Mouse (Mus musculus): ENCODE measurements around the gene Xkr7. TPM values are rescaled to one million over a fixed set of nuclear protein-coding genes. Genes with fewer than 3 reads are reported as not detected.

The Xkr7 gene
- total and polyA plus RNA-seq, 2 experiments: not detected

DNA sequence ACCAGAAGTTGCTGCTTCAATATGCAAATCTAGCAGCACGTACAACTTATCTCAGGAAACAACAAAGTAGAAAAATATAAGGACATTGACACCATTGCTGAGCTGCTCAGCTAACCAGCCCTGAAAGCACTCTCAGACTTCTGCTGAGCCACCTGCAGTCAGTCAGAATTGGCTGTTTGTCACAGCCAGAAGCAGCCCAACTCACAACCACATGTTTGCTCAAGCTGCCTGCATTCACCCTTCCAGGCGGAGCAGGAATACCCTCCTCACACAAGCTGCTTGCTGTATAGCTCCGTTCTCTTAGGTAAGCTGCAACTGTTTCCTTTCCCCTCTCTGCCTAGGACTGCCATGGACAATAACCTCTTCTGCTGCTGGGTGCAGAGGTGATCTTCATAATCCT, 31.7 kb downstream of the Xkr7 start:
- 67% methylated on average over 3 of the region's 3 CpGs for WGBS
- Histone ChIP-seq H3K9ac (ENCODE audit: low read depth, low read length) (no peak overlapping the region), H3K36me3 (ENCODE audit: control insufficient read depth, insufficient read depth, low read length) (no peaks in the 10 kb centered on the region), H3K4me3 (ENCODE audit: insufficient read depth, low read depth, low read length) (no peak overlapping the region), H3K4me1 (ENCODE audit: control insufficient read depth, insufficient read depth, low read length) (no peaks in the 10 kb centered on the region), H3K79me2 (ENCODE audit: control insufficient read depth, insufficient read depth, low read length) (no peaks in the 10 kb centered on the region), H3K27me3 (ENCODE audit: control insufficient read depth, insufficient read depth, low read length) (no peaks in the 10 kb centered on the region), H3K27ac (replicated peaks; ENCODE audit: insufficient read depth, low read depth, low read length) (no peak overlapping the region)
- TF ChIP-seq POLR2A (IDR thresholded peaks at IDR 0.05; ENCODE audit: extremely low read depth, insufficient read depth, low read length) (no peak), CTCF (IDR thresholded peaks at IDR 0.05; ENCODE audit: low read depth, low read length) (no peak)
- no peak for DNase-seq (ENCODE audit: extremely low read depth, low read depth, low spot score)

DNA sequence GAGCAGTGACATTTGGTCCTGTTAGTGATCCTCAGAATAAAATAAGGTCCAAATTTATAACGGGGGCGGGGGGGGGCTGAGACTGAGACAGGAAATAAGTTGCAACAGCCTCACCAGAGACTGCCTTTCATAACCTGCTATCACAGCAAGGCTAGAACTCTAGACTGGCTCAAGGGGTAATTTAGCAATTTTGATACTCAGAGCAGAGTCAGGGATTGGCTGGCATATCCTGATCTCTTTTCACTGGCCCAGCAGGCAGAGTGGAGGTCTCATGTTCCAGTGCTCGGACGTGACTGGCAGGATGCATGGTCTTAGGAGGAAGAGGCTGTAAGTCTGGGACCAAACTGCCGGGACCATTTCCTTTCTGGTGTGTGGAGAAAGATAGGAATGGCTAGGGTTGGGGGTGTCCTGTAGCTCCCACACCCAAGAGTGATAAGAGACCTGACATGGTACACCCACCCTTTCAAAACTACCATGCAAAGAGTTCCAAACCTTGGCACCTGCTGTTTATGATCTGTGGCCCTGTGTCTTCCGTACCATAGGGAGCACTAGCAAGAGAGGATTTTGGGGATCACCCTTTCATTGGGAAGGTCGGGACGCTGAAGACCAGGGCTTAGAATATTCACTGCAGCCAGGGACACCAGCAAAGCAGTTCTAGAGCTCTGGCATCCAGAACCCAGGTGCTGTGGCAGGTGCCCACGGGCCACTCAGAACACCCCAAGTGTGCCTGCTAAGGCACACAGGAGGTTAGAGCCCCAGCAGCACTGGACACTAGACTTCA, 32.7 kb downstream of the Xkr7 start:
- no peaks in the 10 kb centered on the region for H3K36me3 ChIP-seq (ENCODE audit: control insufficient read depth, insufficient read depth, low read length)
- WGBS: 70% methylated on average over 9 of the region's 9 CpGs
- H3K27ac ChIP-seq (replicated peaks; ENCODE audit: insufficient read depth, low read depth, low read length): 0 out of 2 replicates have a peak overlapping the region, but pooled peaks have one; percentile 35
- TF ChIP-seq CTCF (IDR thresholded peaks at IDR 0.05; ENCODE audit: low read depth, low read length): no peak
- no peak for TF ChIP-seq POLR2A (IDR thresholded peaks at IDR 0.05; ENCODE audit: extremely low read depth, insufficient read depth, low read length)
- DNase-seq (ENCODE audit: extremely low read depth, low read depth, low spot score): no peak
- no peaks in the 10 kb centered on the region for H3K27me3 ChIP-seq (ENCODE audit: control insufficient read depth, insufficient read depth, low read length)
- no peaks in the 10 kb centered on the region for H3K79me2 ChIP-seq (ENCODE audit: control insufficient read depth, insufficient read depth, low read length)
- H3K4me3 ChIP-seq (ENCODE audit: insufficient read depth, low read depth, low read length): no peak overlapping the region
- no peak overlapping the region for H3K9ac ChIP-seq (ENCODE audit: low read depth, low read length)
- H3K4me1 ChIP-seq (ENCODE audit: control insufficient read depth, insufficient read depth, low read length): no peaks in the 10 kb centered on the region

- WGBS: 57% methylated on average over 12 of the region's 12 CpGs
- Histone ChIP-seq H3K79me2 (ENCODE audit: control insufficient read depth, insufficient read depth, low read length) (no peaks in the 10 kb centered on the region), H3K9ac (ENCODE audit: low read depth, low read length) (peak within 1 kb of the TSS; percentile 38), H3K36me3 (ENCODE audit: control insufficient read depth, insufficient read depth, low read length) (no peaks in the 10 kb centered on the region), H3K27me3 (ENCODE audit: control insufficient read depth, insufficient read depth, low read length) (no peaks in the 10 kb centered on the region), H3K4me3 (ENCODE audit: insufficient read depth, low read depth, low read length) (peak within 1 kb of the TSS; percentile 58), H3K27ac (replicated peaks; ENCODE audit: insufficient read depth, low read depth, low read length) (peak within 1 kb of the TSS; percentile 75), H3K4me1 (ENCODE audit: control insufficient read depth, insufficient read depth, low read length) (no peaks in the 10 kb centered on the region)
- TF ChIP-seq POLR2A (IDR thresholded peaks at IDR 0.05; ENCODE audit: extremely low read depth, insufficient read depth, low read length) (no peak), CTCF (IDR thresholded peaks at IDR 0.05; ENCODE audit: low read depth, low read length) (no peak)
- no peak for DNase-seq (ENCODE audit: extremely low read depth, low read depth, low spot score)
These were observed 34.3 kb downstream of the Xkr7 start, which contains the start of gene Ccm2l for GRCm38 (mm10) chr2:153065747-153066508. Gene Ccm2l (plus strand): TSS chr2:153065955.

DNA sequence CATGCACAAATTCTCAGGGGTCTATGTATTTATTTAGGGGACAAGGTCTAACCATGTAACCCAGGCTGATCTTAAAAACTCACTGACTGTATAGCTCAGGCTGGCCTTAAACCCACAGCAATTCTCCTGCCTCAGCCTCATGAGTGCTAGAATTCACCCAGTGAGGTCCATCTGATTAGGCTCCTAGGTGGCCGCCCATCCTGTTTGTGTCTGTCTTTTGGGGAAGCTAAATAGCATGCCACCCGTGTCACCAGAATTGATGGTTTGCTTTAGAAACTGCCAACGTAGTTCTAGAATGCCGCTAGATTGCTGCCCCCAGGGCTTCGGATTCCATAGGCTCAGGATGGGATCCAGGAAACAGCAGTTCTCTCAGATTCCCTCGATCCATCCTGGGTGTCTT, 35.3 kb downstream of the Xkr7 start:
- Histone ChIP-seq H3K79me2 (ENCODE audit: control insufficient read depth, insufficient read depth, low read length) (no peaks in the 10 kb centered on the region), H3K9ac (ENCODE audit: low read depth, low read length) (no peak overlapping the region), H3K27ac (replicated peaks; ENCODE audit: insufficient read depth, low read depth, low read length) (no peak overlapping the region), H3K27me3 (ENCODE audit: control insufficient read depth, insufficient read depth, low read length) (no peaks in the 10 kb centered on the region), H3K4me3 (ENCODE audit: insufficient read depth, low read depth, low read length) (peak overlapping the region; percentile 13), H3K36me3 (ENCODE audit: control insufficient read depth, insufficient read depth, low read length) (no peaks in the 10 kb centered on the region), H3K4me1 (ENCODE audit: control insufficient read depth, insufficient read depth, low read length) (no peaks in the 10 kb centered on the region)
- 63% methylated on average over 6 of the region's 6 CpGs for WGBS
- no peak for DNase-seq (ENCODE audit: extremely low read depth, low read depth, low spot score)
- no peak for TF ChIP-seq POLR2A (IDR thresholded peaks at IDR 0.05; ENCODE audit: extremely low read depth, insufficient read depth, low read length)
- no peak for TF ChIP-seq CTCF (IDR thresholded peaks at IDR 0.05; ENCODE audit: low read depth, low read length)

- Histone ChIP-seq H3K27me3 (ENCODE audit: control insufficient read depth, insufficient read depth, low read length) (no peaks in the 10 kb centered on the region), H3K4me3 (ENCODE audit: insufficient read depth, low read depth, low read length) (no peak overlapping the region), H3K9ac (ENCODE audit: low read depth, low read length) (no peak overlapping the region), H3K4me1 (ENCODE audit: control insufficient read depth, insufficient read depth, low read length) (peaks cover 1% of the 10 kb centered on the region; the same call in 1 of the 2 replicates), H3K27ac (replicated peaks; ENCODE audit: insufficient read depth, low read depth, low read length) (no peak overlapping the region), H3K36me3 (ENCODE audit: control insufficient read depth, insufficient read depth, low read length) (no peaks in the 10 kb centered on the region), H3K79me2 (ENCODE audit: control insufficient read depth, insufficient read depth, low read length) (no peaks in the 10 kb centered on the region)
- TF ChIP-seq POLR2A (IDR thresholded peaks at IDR 0.05; ENCODE audit: extremely low read depth, insufficient read depth, low read length) (no peak), CTCF (IDR thresholded peaks at IDR 0.05; ENCODE audit: low read depth, low read length) (peak; percentile 76)
- 18% methylated on average over 23 of the region's 23 CpGs for WGBS
- peak; percentile 51 for DNase-seq (ENCODE audit: extremely low read depth, low read depth, low spot score)
These were observed 39.3 kb downstream of the Xkr7 start for GRCm38 (mm10) chr2:153070762-153071490.
